Comparison of ENCODE assay signal across 16 mouse cellular contexts in the genomic region with DNA sequence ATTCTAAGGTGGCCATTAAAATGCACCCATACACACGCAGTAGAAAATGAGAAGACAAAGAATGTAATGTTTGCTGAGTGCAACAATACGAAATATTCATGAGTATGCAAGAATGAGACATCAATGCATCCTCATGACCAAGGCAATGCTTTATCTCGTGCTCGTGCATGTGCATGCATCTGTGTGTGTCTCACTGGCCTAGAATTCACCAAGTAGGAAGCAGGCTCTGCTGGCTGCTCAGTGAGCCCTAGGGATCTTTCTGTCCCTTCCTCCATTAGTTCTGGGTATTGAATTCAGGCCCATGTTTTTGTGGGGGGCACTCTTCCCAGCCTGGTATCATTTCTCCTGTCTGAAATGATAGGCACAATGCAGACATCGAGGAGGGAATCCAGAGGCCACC.
"Had no signal": no experiment of that assay in that cellular context is flagged by ENCODE, and none has a peak within 500 bp of the region (broad histone marks: within the 10 kb centered on the region; RNA-seq: fewer than 3 reads in every experiment).

No protein-coding gene starts in this region.

- H3K27me3 ChIP-seq: lung, embryonic 15.5 days; megakaryocyte, embryonic 14.5 days; midbrain, embryonic 12.5 days; midbrain, embryonic 15.5 days; neural tube, embryonic 12.5 days; stomach, embryonic 15.5 days had no signal

- H3K9ac ChIP-seq: lung, embryonic 15.5 days; midbrain, embryonic 12.5 days; midbrain, embryonic 15.5 days; neural tube, embryonic 12.5 days; stomach, embryonic 15.5 days had no signal

- H3K4me2 ChIP-seq: lung, embryonic 15.5 days; midbrain, embryonic 12.5 days; midbrain, embryonic 15.5 days; neural tube, embryonic 12.5 days; stomach, embryonic 15.5 days had no signal

- ATAC-seq: lung, postnatal 0 days; midbrain, embryonic 15.5 days had no signal

- H3K36me3 ChIP-seq: lung, embryonic 15.5 days; midbrain, embryonic 12.5 days; midbrain, embryonic 15.5 days; neural tube, embryonic 12.5 days; stomach, embryonic 15.5 days had no signal

- H3K9me3 ChIP-seq: lung, embryonic 15.5 days; midbrain, embryonic 12.5 days; midbrain, embryonic 15.5 days; neural tube, embryonic 12.5 days; stomach, embryonic 15.5 days had no signal

- DNase-seq: lung, adult 2 months; lung, postnatal 14 days; lung, postnatal 36 days; right cerebral cortex, postnatal 14 days; thymus, adult 2 months; thymus, postnatal 25 days; thymus, postnatal 4 days had no signal

- H3K27ac ChIP-seq: lung, embryonic 15.5 days; macrophage; midbrain, embryonic 12.5 days; midbrain, embryonic 15.5 days; neural tube, embryonic 12.5 days; stomach, embryonic 15.5 days; stomach, postnatal 0 days had no signal

- H3K4me1 ChIP-seq: lung, embryonic 15.5 days; megakaryocyte, embryonic 14.5 days; stomach, embryonic 15.5 days had no signal

- H3K4me3 ChIP-seq: lung, embryonic 15.5 days; megakaryocyte, embryonic 14.5 days; midbrain, embryonic 12.5 days; midbrain, embryonic 15.5 days; neural tube, embryonic 12.5 days; stomach, embryonic 15.5 days had no signal
